Mouse (Mus musculus) CH12.LX (cell line): ENCODE data around the gene Lama1. TPM values are rescaled to one million over a fixed set of nuclear protein-coding genes. Genes with fewer than 3 reads are reported as not detected.
A peak's percentile ranks its signal among the peaks of the same experiment; 100 is the strongest.
"Not testable (repeated sequence)": the region's sequence is repeated elsewhere in the genome, so short reads cannot be mapped to it uniquely, and the experiment has no call there.

Experiments used
- DNase-seq: peaks from one replicate; pipeline ENCODE4 v3.0.0-alpha.2; 2013; ENCODE audit errors: extremely low read depth
- H3K27ac ChIP-seq: 2 replicates; pipeline ENCODE4 v1.5.1; 2012; ENCODE audit warnings: low read depth, mild to moderate bottlenecking, control low read depth, moderate library complexity; ENCODE audit not compliant: insufficient read depth
- H3K27me3 ChIP-seq: replicated peaks from 2 replicates; pipeline ENCODE3; 2012; ENCODE audit warnings: inconsistent platforms
- H3K36me3 ChIP-seq, 2 experiments: replicated peaks in 1 of 2; 2 replicates each; pipeline versions ENCODE3 to v1.6.1; 2012; ENCODE audit warnings: inconsistent platforms in 1 of 2, low read length in 1 of 2, mild to moderate bottlenecking in 1 of 2, mixed read lengths in 1 of 2, moderate library complexity in 1 of 2; ENCODE audit not compliant: control insufficient read depth in 1 of 2, insufficient read depth in 1 of 2
- H3K4me1 ChIP-seq, 2 experiments: 2 replicates each; pipeline ENCODE4 v1.6.1; 2012; ENCODE audit warnings: inconsistent platforms in 1 of 2, moderate library complexity in 1 of 2; ENCODE audit not compliant: insufficient read depth in 2 of 2, control insufficient read depth in 1 of 2
- H3K4me2 ChIP-seq: 2 replicates; pipeline ENCODE4 v1.6.1; 2012; ENCODE audit warnings: low read depth, mild to moderate bottlenecking, control low read depth; ENCODE audit not compliant: poor library complexity, insufficient read depth, severe bottlenecking
- H3K4me3 ChIP-seq, 3 experiments: fragments of 150-350 bp in 1 of 3; sonication (generic) in 1 of 3; replicated peaks in 1 of 3; 2 replicates each; pipeline versions ENCODE3 to v1.5.1; 2011 to 2012; ENCODE audit warnings: low read depth in 2 of 3, low read length in 2 of 3, mild to moderate bottlenecking in 2 of 3, moderate library complexity in 2 of 3, control low read depth in 1 of 3, improper control_type of control experiment in 1 of 3, inconsistent platforms in 1 of 3, mixed read lengths in 1 of 3; ENCODE audit not compliant: poor library complexity in 1 of 3
- H3K79me2 ChIP-seq: replicated peaks from 2 replicates; pipeline ENCODE4 v1.6.1; 2012; ENCODE audit warnings: mild to moderate bottlenecking, moderate library complexity; ENCODE audit not compliant: control insufficient read depth, poor library complexity, insufficient read depth, severe bottlenecking; ENCODE audit errors: extremely low read depth
- H3K9ac ChIP-seq: 2 replicates; pipeline ENCODE4 v1.6.1; 2012; ENCODE audit warnings: low read depth, mild to moderate bottlenecking, control low read depth, moderate library complexity; ENCODE audit not compliant: insufficient read depth
- H3K9me3 ChIP-seq: replicated peaks from 2 replicates; pipeline ENCODE3; 2012; ENCODE audit warnings: low read length, inconsistent platforms, mixed read lengths
- KAT2A ChIP-seq: IDR thresholded peaks from 2 replicates; pipeline ENCODE4 v1.6.1; 2012; ENCODE audit warnings: low read length, improper control_type of control experiment, inconsistent platforms; ENCODE audit not compliant: insufficient replicate concordance
- MYC ChIP-seq: IDR thresholded peaks from 2 replicates; pipeline ENCODE4 v1.6.1; 2011; ENCODE audit warnings: low read depth, mild to moderate bottlenecking, improper control_type of control experiment, low read length
- NELFE ChIP-seq: IDR thresholded peaks from 2 replicates; pipeline ENCODE4 v1.6.1; 2011; ENCODE audit warnings: low read depth, low read length, improper control_type of control experiment
- NRF1 ChIP-seq: IDR thresholded peaks from 2 replicates; pipeline ENCODE4 v1.6.1; 2014; ENCODE audit warnings: low read depth, mild to moderate bottlenecking, inconsistent platforms, low read length, improper control_type of control experiment, moderate library complexity
- RAD21 ChIP-seq: IDR thresholded peaks from 2 replicates; pipeline ENCODE4 v1.6.1; 2011; ENCODE audit warnings: low read depth, mild to moderate bottlenecking, low read length, improper control_type of control experiment, moderate library complexity
- UBTF ChIP-seq: IDR thresholded peaks from 2 replicates; pipeline ENCODE4 v1.6.1; 2012; ENCODE audit warnings: low read depth, mild to moderate bottlenecking, inconsistent platforms, low read length, improper control_type of control experiment, moderate library complexity
- ZC3H11A ChIP-seq: IDR thresholded peaks from 2 replicates; pipeline ENCODE4 v1.6.1; 2012; ENCODE audit warnings: low read depth, mild to moderate bottlenecking, inconsistent platforms, low read length, improper control_type of control experiment
- ZKSCAN1 ChIP-seq: IDR thresholded peaks from 2 replicates; pipeline ENCODE4 v1.6.1; 2012; ENCODE audit warnings: low read depth, inconsistent platforms, low read length, improper control_type of control experiment, borderline replicate concordance
- ZMIZ1 ChIP-seq: IDR thresholded peaks from 2 replicates; pipeline ENCODE4 v1.6.1; 2012; ENCODE audit warnings: low read depth, mild to moderate bottlenecking, inconsistent platforms, low read length, improper control_type of control experiment
- dilution Hi-C: fragments of 300-500 bp; cut with MboI; formaldehyde crosslinking; loops from 2 replicates; pipeline ENCODE4 v1.14.3; 2020; ENCODE audit warnings: low sequenced_read_pairs; ENCODE audit not compliant: extremely low pct_unique_long_range_greater_than_20kb, extremely low pct_ligation_motif_present
- in situ Hi-C: fragments of 300-500 bp; cut with MboI; formaldehyde crosslinking; loops from 3 replicates; pipeline ENCODE4 v1.14.3; 2019; ENCODE audit warnings: low sequenced_read_pairs, low pct_ligation_motif_present, low pct_unique_long_range_greater_than_20kb, mixed read lengths
- polyA plus RNA-seq: library from polyadenylated mRNA; unstranded; fragments of >175 nt; gene quantifications from 2 replicates; pipeline ENCODE4 v1.2.1, GENCODE M21; 2012; ENCODE audit warnings: low read depth; ENCODE audit not compliant: insufficient read length
- total RNA-seq, 2 experiments: library from RNA; depleted of rRNA; stranded (reverse); fragments of 300-350 nt in 1 of 2; fragments of >200 nt in 1 of 2; gene quantifications; 2 replicates each; pipeline ENCODE4 v1.2.3; 2012 to 2014

Lama1 gene
- total and polyA plus RNA-seq, 3 experiments, result not detected

DNA sequence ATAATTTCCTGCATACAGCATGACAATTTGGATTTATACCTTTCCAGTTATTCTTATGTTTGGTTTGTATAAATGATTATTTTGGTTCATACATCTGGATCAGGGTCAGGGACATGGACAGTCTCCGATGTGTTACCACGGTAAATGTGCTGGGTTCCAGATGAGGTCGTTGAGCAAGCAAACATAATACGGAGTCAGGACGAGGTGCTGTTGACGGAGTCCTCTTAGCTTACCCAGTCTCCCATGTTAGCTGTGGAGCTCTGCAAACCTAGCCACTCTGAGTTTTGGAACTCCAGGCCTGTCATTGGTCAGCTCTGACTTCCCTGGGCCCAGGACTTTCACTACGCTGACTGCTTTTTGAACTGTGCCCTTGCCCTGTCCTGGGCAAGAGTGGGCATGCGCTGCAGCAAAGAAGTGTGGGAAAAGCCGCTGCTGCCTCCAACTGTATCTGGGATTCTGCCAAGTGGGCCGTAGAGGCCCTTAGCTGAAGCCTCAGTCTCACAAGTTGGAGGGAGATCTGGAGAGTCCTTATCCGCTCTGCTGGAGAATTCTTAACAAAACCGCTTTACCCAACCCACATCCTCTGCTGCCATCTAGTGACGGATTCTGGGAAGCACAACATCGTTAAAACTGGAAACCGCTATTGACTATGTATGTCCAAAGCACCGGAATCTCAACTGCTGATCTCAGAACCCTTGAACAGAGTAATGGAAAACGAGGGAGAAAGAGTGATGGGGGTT is 140.5 kb downstream of the Lama1 start:
- in situ Hi-C loops, result no loop called here
- Histone ChIP-seq H3K9me3 (peaks cover 59% of the 10 kb centered on the region), H3K27me3 (no peaks in the 10 kb centered on the region), H3K4me1 (no peaks in the 10 kb centered on the region), H3K27ac (no peak overlapping the region), H3K4me3 (no peak overlapping the region), H3K79me2 (no peaks in the 10 kb centered on the region), H3K4me2 (no peak overlapping the region), H3K36me3 (no peaks in the 10 kb centered on the region), H3K9ac (no peak overlapping the region)
- TF ChIP-seq MYC (no peak), RAD21 (peak; percentile 1)
- dilution Hi-C loops, result no loop called here
- DNase-seq, result no peak

DNA sequence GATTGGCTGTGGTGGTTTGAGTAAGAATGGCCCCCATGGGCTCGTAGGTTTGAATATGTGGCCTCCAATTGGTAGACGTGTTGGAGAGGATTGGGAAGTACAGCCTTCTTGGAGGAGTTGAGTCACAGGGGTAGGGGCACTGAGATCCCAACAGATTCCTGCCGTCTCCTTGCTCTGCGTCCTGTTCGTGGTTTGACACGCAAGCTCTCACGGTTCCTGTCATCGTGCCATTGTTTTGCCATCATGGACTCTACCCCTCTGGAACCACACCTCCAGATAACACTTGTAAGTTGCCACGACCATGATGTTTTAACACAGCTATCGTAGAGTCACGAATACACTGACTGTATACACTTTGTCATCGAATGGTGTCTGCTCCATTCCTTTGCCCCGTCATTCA is 141.9 kb downstream of the Lama1 start:
- Histone ChIP-seq H3K4me2 (no peak overlapping the region), H3K36me3 (no peaks in the 10 kb centered on the region), H3K4me3 (no peak overlapping the region), H3K9ac (no peak overlapping the region), H3K79me2 (no peaks in the 10 kb centered on the region), H3K27ac (no peak overlapping the region), H3K9me3 (peaks cover 72% of the 10 kb centered on the region), H3K4me1 (no peaks in the 10 kb centered on the region), H3K27me3 (no peaks in the 10 kb centered on the region)
- no peak for DNase-seq
- dilution Hi-C loops (no loop called here), in situ Hi-C loops (no loop called here)
- TF ChIP-seq KAT2A (no peak), UBTF (no peak), ZKSCAN1 (no peak), ZMIZ1 (no peak), ZC3H11A (no peak), NELFE (no peak), NRF1 (no peak), MYC (no peak)

DNA sequence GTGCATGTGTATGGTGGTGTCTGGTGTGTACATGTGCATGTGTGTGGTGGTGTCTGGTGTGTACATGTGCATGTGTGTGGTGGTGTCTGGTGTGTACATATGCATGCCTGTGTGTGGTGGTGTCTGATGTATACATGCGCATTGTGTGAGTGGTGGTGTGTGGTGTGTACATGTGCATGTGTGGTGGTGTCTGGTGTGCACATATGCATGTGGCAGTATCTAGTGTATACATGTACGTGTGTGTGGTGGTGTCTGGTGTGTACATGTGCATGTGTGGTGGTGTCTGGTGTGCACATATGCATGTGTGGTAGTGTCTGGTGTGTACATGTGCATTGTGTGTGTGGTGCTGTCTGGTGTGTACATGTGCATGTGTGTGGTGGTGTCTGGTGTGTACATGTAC is 144.4 kb downstream of the Lama1 start:
- H3K4me3 ChIP-seq, dilution Hi-C loops: not testable (repeated sequence)

More for the DNA sequence above, 144.4 kb downstream of the Lama1 start:
- peak overlapping the region; percentile 14; the same call in 1 of the 2 replicates for H3K27ac ChIP-seq
- H3K9ac ChIP-seq, in situ Hi-C loops, H3K36me3 ChIP-seq, H3K4me2 ChIP-seq, H3K79me2 ChIP-seq, DNase-seq, H3K4me1 ChIP-seq, H3K27me3 ChIP-seq: not testable (repeated sequence)
- H3K9me3 ChIP-seq, result peaks cover 75% of the 10 kb centered on the region
